Mouse (Mus musculus) forebrain, embryonic 15.5 days (tissue): ENCODE measurements around the gene Pde1b. TPM values are rescaled to one million over a fixed set of nuclear protein-coding genes. Genes with fewer than 3 reads are reported as not detected.

ENCODE experiments used
- polyA plus RNA-seq: library from polyadenylated mRNA; unstranded; fragments of >200 nt; fragmentation: Nextera tagmentation; extraction: Ambion mirVana; gene quantifications from 2 replicates; pipeline ENCODE4 v1.2.1, GENCODE M21; 2015

Pde1b gene
- polyA plus RNA-seq, 1 experiment from 2014 or later = 71.3 TPM

Other genes with a start within 250 kb of the Pde1b start
- gene Nfe2, start 244.6 kb upstream of the Pde1b start, polyA plus RNA-seq = 0.38 and 0.63 TPM in 2 replicates
- 215 and 220 TPM in 2 replicates for gene Copz1, start 230.3 kb upstream of the Pde1b start, polyA plus RNA-seq
- 0.28 and 0.37 TPM in 2 replicates for gene Gpr84, start 192.4 kb upstream of the Pde1b start, polyA plus RNA-seq
- gene Zfp385a, start 162.9 kb upstream of the Pde1b start, polyA plus RNA-seq = 12.7 and 13.0 TPM in 2 replicates
- gene Itga5, start 136.3 kb upstream of the Pde1b start, polyA plus RNA-seq = 5.7 and 7.2 TPM in 2 replicates
- gene Gtsf1, start 72.6 kb upstream of the Pde1b start, polyA plus RNA-seq = not detected in 2 replicates
- gene Gtsf2, start 54.6 kb upstream of the Pde1b start, polyA plus RNA-seq = not detected in 2 replicates
- gene Nckap1l, start 49.2 kb upstream of the Pde1b start, polyA plus RNA-seq = 1.4 and 1.8 TPM in 2 replicates
- gene Ppp1r1a, start 35.0 kb downstream of the Pde1b start, polyA plus RNA-seq = 100 TPM in 2 replicates
- gene Glycam1, start 62.0 kb downstream of the Pde1b start, polyA plus RNA-seq = not detected in 2 replicates